Mouse (Mus musculus): Measurements from ENCODE around the gene Orm2.
A peak's percentile ranks its signal among the peaks of the same experiment; 100 is the strongest.

Gene Orm2

GRCm38 (mm10) chr4:63408247-63408646 lies 46.0 kb downstream of the Orm2 start:
- DNase-seq = no peak

GRCm38 (mm10) chr4:63408649-63409048 lies 46.4 kb downstream of the Orm2 start:
- DNase-seq = no peak

GRCm38 (mm10) chr4:63409317-63409907 lies 47.2 kb downstream of the Orm2 start:
- no peak for DNase-seq

- peak; percentile 35 for DNase-seq
Measured at GRCm38 (mm10) chr4:63409908-63410582, 47.8 kb downstream of the Orm2 start.

GRCm38 (mm10) chr4:63410583-63410934 lies 48.3 kb downstream of the Orm2 start:
- DNase-seq = peak; percentile 61

GRCm38 (mm10) chr4:63411222-63411621 lies 49.0 kb downstream of the Orm2 start:
- no peak for DNase-seq

- DNase-seq = no peak
Measured at GRCm38 (mm10) chr4:63414951-63415350, 52.7 kb downstream of the Orm2 start.

All from cerebellum, adult 11-12 months (tissue).